Mouse (Mus musculus) C2C12 (cell line): ENCODE measurements at regions not wholly inside any gene's neighbourhood (a gene's known extent, or its start where the extent isn't known, plus 50 kb on each side); places are given as distances from the start of the nearest gene placed in this dataset.

Source experiments
- CTCF ChIP-seq: IDR thresholded peaks from one replicate; pipeline ENCODE4 v1.5.1; 2011; ENCODE audit not compliant: control insufficient read depth, insufficient read depth, insufficient read length
- FOSL1 ChIP-seq: IDR thresholded peaks from one replicate; pipeline ENCODE4 v1.8.0; 2011; ENCODE audit warnings: mild to moderate bottlenecking, low read length; ENCODE audit not compliant: poor library complexity, insufficient read depth, severe bottlenecking
- MAX ChIP-seq: IDR thresholded peaks from one replicate; pipeline ENCODE4 v1.6.1; 2011; ENCODE audit warnings: mild to moderate bottlenecking, control low read depth
- MYOD1 ChIP-seq: IDR thresholded peaks from one replicate; pipeline ENCODE4 v1.6.1; 2011; ENCODE audit warnings: low read depth; ENCODE audit not compliant: control insufficient read depth, insufficient read length
- MYOG ChIP-seq: IDR thresholded peaks from one replicate; pipeline ENCODE4 v1.6.1; 2011; ENCODE audit not compliant: control insufficient read depth, insufficient read length; ENCODE audit errors: extremely low read depth
- USF1 ChIP-seq: IDR thresholded peaks from one replicate; pipeline ENCODE4 v1.6.1; 2011; ENCODE audit warnings: low read depth, mild to moderate bottlenecking, control low read depth, moderate library complexity

DNA sequence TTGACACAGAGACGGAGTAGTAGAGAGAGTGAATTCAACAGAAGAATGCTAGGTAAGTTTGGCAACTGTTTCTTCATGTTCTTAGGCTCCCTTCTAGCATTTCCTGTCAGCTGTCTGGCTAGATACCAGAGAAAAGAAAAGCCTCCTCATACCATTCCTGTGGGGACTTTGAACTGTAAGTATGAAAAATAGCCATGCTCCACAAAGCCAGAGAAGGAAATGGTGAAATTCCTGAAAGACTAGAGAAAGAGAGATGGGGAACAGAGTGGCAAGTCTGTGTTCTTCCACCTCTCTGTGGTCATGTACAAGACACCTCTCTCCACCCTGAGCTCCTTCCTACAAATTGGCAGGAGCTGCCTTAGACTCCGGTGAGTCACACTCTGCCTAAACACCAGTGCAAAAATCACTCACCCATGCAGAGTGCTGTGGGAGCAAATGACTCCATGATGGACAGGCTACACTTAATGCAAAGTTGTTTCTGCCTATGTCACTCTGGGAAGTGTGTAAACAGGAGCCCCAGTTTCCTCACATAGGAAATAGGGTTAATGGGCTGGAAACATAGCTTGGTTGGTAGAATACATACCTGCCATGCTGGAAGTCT is 131.9 kb downstream of the Ibtk start:
- TF ChIP-seq CTCF = no peak
- no peak for TF ChIP-seq MAX
- no peak for TF ChIP-seq MYOD1
- no peak for TF ChIP-seq FOSL1
- TF ChIP-seq USF1 = no peak
- no peak for TF ChIP-seq MYOG
